Mouse (Mus musculus) B cell, adult 2 months (primary cell): Measurements from ENCODE around the gene Olfr609.
"Not testable (repeated sequence)": the region's sequence is repeated elsewhere in the genome, so short reads cannot be mapped to it uniquely, and the experiment has no call there.

Experiments
- DNase-seq, 2 experiments: peaks; one replicate each; pipeline ENCODE4 v3.0.0; 2022

The Olfr609 gene

GRCm38 (mm10) chr7:103497962-103498361 is at the start of gene Olfr609:
Gene Olfr609 (minus strand): TSS chr7:103498062.
- no peak for DNase-seq

GRCm38 (mm10) chr7:103542617-103543016 is 44.8 kb upstream of the Olfr609 start, which contains the start of gene Olfr612:
Gene Olfr612 (minus strand): TSS chr7:103542717.
- DNase-seq: not testable (repeated sequence)

- not testable (repeated sequence) for DNase-seq
These were observed 22.9 kb upstream of the Olfr609 start, which contains the start of gene Olfr611 for GRCm38 (mm10) chr7:103520746-103521145. Gene Olfr611 (minus strand): TSS chr7:103520846.

- no peak for DNase-seq
These were observed 14.2 kb upstream of the Olfr609 start, which contains the start of gene Olfr610 for GRCm38 (mm10) chr7:103512022-103512421. Gene Olfr610 (minus strand): TSS chr7:103512122.

GRCm38 (mm10) chr7:103477106-103477505 is 20.8 kb downstream of the Olfr609 start:
- DNase-seq: not testable (repeated sequence)

GRCm38 (mm10) chr7:103469577-103469976 is 28.3 kb downstream of the Olfr609 start, which contains the start of gene Olfr608:
Gene Olfr608 (plus strand): TSS chr7:103469877.
- no peak for DNase-seq

GRCm38 (mm10) chr7:103460590-103460989 is 37.3 kb downstream of the Olfr609 start:
- no peak for DNase-seq

GRCm38 (mm10) chr7:103448746-103449145 is 49.1 kb downstream of the Olfr609 start, which contains the start of gene Olfr606:
Gene Olfr606 (plus strand): TSS chr7:103449046.
- DNase-seq: no peak

- DNase-seq: no peak
These were observed 52.5 kb downstream of the Olfr609 start, which contains the start of gene Olfr605 for GRCm38 (mm10) chr7:103445339-103445738. Gene Olfr605 (minus strand): TSS chr7:103445439.
